Mouse (Mus musculus): ENCODE measurements around the gene Gm16253.

GRCm38 (mm10) chr3:96603311-96603710 lies 26.5 kb downstream of the Gm16253 start:
- TF ChIP-seq CTCF (IDR thresholded peaks at IDR 0.05) (no peak), EP300 (IDR thresholded peaks at IDR 0.05) (no peak)

All from lung, postnatal 0 days (tissue).